Mouse (Mus musculus) adrenal gland, postnatal 36 days (tissue): ENCODE results near the gene Slc37a3. TPM values are rescaled to one million over a fixed set of nuclear protein-coding genes. Genes with fewer than 3 reads are reported as not detected.
A peak's percentile ranks its signal among the peaks of the same experiment; 100 is the strongest.
"Not testable (repeated sequence)": the region's sequence is repeated elsewhere in the genome, so short reads cannot be mapped to it uniquely, and the experiment has no call there.

Source experiments
- DNase-seq, 2 experiments: peaks; one replicate each; pipeline ENCODE4 v3.0.0; 2021; ENCODE audit warnings: mixed read lengths in 1 of 2
- long read RNA-seq, 2 experiments: library from polyadenylated mRNA; stranded (forward); transcript quantifications; one replicate each; pipeline ENCODE4 v2.0.0; 2021; ENCODE audit warnings: borderline sequencing depth in 2 of 2
- total RNA-seq, 2 experiments: library from RNA; stranded (reverse); gene quantifications; 2 replicates each; pipeline ENCODE4 v1.2.3; 2021

Slc37a3 gene
- 10 to 100 TPM; 38.9 to 39.5 TPM for total RNA-seq
- long read RNA-seq, experiment 1, full-length matches to known transcripts = 21 of 30 reads
- long read RNA-seq, experiment 1, partial matches to known transcripts = 3 of 30 reads
- long read RNA-seq, experiment 1, other reads (novel, unspliced or antisense) = 6 of 30 reads
- long read RNA-seq, experiment 2, full-length matches to known transcripts = 10 of 16 reads
- long read RNA-seq, experiment 2, partial matches to known transcripts = 0 of 16 reads
- long read RNA-seq, experiment 2, other reads (novel, unspliced or antisense) = 6 of 16 reads

DNA sequence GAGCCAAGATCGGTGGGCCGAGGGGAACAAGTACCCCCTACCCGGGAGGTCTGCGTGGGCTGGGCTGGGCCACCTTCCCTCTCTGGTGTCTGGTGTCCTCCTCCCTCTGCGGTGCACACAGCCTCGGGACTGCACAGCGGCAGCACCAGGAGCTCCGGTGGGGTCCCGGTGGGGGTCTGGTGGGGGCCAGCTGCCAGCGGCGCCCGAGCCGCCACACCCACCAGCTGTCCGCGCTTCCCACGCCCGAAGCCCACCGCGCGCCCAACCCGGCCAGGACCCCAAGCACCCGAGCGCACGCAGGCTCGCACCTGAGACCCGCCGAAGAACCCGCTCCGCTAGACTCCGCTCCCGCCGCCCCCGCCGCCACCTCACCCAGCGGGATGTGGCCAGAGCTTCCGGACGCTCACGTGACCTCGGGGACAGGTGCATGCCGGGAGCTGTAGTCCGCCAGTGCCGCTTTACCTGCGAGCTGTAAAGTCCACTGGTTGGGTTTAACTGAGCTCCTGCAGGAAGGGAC lies at the start of gene Slc37a3:
Gene Slc37a3 (minus strand): TSS at position 365 of the 517 bp plus-strand sequence.
- DNase-seq = peak; percentile 92 to 96

GRCm38 (mm10) chr6:39426725-39427124 lies 49.2 kb upstream of the Slc37a3 start:
- no peak for DNase-seq

DNA sequence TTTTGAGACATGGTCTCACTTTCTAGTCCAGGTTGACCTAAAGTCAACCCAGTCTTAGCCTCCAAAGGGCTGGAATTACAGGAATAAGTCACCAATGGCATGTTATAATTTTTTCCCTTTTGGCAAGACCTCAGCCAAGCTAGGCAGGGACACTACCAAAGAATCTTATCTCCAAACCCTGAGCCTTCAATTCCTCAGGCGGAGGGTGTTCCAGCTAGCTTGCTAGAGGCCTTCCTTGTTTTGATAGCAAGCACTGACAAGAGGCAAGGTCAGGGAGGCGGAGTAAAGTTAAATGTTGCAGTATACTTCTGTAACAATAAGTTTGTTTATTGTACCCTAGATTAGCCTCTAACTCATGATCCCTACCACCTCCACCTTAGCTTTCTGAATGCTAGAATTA lies 47.7 kb upstream of the Slc37a3 start:
- no peak for DNase-seq

DNA sequence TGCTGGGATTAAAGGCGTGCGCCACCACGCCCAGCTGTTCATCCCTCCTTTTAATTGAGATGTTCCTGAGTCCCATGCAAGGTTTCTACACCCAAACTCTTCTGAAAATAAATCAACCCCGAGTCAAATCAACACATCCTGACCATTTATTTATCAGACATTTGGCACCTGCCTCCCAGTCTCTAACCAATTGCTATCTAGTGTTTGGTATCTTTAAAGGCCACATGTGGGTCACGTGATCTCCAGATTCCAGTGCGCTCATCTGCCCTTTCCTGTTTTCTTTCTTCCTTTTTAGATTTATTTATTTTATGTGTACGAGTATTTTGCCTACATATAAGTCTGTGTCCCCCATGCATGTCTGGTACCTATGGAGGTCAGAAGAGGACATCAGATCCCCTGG lies 46.2 kb upstream of the Slc37a3 start:
- no peak for DNase-seq

- no peak for DNase-seq
Measured at GRCm38 (mm10) chr6:39423130-39423551, 45.7 kb upstream of the Slc37a3 start.

DNA sequence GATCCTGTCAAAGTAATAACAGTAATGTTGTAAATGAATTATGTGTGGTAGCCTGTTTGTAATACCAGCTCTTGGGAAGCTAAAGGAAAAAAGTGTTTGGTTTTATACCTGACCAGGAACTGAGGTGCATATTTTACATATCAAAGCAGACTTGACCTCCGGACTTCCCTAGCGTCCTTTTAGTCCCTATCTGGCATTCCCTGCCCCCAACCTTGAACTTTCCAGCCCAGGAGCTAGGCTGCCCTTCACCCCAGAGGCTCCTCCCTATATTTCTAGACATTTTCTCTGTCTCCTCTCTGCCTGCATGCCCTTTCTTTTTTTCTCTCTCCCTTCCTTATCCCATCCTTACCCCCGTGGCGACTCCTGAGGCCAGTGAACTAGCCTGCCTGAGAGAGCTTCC lies 43.4 kb upstream of the Slc37a3 start:
- no peak for DNase-seq

- DNase-seq = peak; percentile 75 to 78
Measured at GRCm38 (mm10) chr6:39419851-39420721, 42.6 kb upstream of the Slc37a3 start, which contains the start of gene Mkrn1. Mkrn1 (minus strand) TSS chr6:39420462.

DNA sequence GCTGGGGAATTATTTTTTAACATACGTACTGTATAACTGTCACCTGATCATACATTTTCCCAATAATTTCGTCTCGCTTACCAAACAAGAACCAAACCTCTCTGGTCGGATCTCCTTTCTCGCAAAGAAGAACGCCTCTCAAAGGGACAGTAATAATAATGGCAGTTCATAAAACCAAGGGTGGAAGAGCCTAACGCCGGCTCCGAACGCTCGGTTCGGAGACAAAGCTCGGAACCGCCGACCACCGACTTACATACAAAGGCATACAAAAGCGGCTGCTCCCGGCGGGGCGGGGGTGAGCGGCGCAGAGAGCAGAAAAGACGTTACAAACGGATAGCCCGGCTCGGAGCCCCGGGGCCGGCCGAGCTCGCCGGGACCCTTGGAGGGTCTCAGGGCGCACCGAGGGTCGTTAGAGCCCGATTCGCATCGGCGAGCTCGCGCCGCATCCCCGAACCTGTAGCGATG lies 41.9 kb upstream of the Slc37a3 start:
- DNase-seq = no peak

DNA sequence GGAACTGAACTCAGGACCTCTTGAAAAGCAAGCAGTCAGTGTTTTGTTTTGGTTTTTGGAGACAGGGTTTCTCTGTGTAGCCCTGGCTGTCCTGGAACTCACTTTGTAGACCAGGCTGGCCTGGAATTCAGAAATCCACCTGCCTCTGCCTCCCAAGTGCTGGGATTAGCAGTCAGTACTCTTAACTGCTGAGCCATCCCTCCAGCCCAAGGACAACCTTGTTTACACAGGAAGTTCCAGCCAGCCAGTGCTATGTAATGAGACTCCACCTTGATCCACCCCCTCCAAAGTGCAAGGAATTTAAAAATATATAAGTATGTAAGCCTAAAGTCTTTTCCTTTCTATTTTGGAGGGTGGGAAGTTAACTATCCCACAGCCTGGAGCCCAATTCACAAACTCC lies 39.2 kb upstream of the Slc37a3 start:
- not testable (repeated sequence) for DNase-seq

- peak; percentile 75 to 83 for DNase-seq
Measured at GRCm38 (mm10) chr6:39415762-39416161, 38.3 kb upstream of the Slc37a3 start.

- no peak for DNase-seq
Measured at GRCm38 (mm10) chr6:39414106-39414505, 36.6 kb upstream of the Slc37a3 start.

GRCm38 (mm10) chr6:39406480-39406879 lies 29.0 kb upstream of the Slc37a3 start:
- peak; percentile 18 to 32 for DNase-seq

- DNase-seq = no peak
Measured at GRCm38 (mm10) chr6:39403136-39403535, 25.7 kb upstream of the Slc37a3 start.

DNA sequence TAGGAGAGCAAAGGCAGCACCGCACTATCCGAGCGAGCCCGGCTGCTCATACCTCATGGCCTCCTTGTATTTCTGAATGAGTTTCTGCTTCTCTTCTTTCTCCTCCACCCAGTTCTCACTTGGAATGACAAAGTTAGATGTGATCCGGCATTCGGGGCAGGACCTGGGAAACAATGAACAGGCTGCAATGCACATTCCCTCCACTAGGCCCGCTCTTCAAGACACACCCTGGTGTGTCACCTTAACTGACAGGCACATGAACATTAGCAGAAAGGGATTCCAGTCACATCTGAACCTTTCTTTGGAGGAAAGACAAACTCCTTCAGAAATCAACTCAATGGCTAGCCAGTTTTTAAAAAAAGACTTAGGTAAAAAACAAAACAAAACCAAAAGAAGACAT lies 22.9 kb upstream of the Slc37a3 start:
- peak; percentile 18 to 32 for DNase-seq

DNA sequence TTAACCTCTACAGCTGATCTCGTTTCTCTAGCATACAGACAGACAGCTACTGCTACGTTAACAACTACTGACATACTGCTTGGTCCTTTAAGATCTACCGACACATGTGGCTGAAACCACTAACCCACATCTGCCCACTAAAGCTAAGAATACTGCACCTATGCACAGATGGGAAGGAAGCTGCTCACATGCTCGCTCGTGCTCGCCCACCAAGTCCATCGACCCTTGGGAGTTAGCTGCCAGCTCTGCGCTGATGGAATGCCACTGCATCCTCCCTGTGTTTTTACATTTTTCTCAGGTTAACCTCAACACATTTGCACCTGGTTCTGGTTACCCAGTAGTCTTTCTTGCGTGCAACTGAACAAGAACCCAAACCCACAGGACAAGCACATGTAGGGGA lies 20.9 kb upstream of the Slc37a3 start:
- no peak for DNase-seq

DNA sequence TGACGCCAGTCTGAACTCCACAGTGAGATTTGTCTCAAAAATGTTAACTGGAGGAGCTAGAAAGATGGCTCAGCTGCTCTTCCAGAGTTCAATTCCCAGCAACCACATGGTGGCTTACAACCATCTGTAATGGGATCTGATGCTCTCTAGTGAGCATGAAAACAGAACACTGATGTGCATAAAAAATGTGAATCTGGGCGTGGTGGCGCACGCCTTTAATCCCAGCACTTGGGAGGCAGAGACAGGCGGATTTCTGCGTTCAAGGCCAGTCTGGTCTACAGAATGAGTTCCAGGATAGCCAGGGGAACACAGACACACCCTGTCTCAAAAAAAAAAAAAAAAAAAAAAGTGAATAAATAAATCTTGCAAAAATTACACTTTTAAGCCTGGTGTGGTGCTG lies 19.6 kb upstream of the Slc37a3 start:
- no peak for DNase-seq

DNA sequence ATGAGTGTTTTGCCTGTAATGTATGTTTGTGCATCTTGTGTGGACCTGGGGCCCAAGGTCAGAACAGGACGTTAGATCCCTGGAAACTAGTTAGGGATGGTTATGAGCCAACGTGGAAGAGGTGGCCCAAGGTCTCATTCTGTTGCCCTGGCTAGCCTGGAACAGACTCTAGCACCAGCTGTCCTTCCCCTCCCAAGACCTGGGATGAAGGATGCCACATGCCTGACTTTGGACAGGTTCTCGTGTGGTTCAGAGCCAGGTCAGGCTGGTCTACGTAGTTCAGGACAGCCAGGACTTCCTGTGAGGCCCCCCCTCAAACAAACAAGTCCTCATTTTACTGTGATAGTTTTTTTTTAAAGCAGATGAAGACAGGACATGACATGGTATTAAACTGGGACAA lies 18.4 kb upstream of the Slc37a3 start:
- no peak for DNase-seq

DNA sequence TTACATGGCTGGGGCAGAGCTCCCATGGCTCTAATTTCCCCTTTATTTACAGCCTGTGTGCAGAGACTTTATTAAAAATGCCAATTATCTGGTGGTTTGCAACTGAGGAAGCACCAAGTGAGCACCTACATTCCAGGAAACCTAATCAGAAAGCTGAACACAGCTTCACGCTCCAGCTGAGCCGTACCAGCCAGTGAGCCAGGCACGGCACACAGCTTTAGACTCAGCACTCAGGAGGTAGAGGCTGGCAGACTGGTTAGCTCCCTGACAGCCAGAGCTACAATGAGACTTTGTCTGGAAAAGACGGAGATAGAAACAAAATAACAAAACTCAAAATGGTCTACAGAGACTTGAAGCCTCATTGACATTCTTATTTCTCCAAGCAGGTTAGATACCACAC lies 18.0 kb upstream of the Slc37a3 start:
- DNase-seq = no peak

- DNase-seq = no peak
Measured at GRCm38 (mm10) chr6:39389988-39390387, 12.5 kb upstream of the Slc37a3 start.

GRCm38 (mm10) chr6:39381125-39381880 lies 3.8 kb upstream of the Slc37a3 start, which contains the start of gene Rab19:
Rab19 (plus strand) TSS chr6:39381175.
- DNase-seq = peak; percentile 27 to 46

DNA sequence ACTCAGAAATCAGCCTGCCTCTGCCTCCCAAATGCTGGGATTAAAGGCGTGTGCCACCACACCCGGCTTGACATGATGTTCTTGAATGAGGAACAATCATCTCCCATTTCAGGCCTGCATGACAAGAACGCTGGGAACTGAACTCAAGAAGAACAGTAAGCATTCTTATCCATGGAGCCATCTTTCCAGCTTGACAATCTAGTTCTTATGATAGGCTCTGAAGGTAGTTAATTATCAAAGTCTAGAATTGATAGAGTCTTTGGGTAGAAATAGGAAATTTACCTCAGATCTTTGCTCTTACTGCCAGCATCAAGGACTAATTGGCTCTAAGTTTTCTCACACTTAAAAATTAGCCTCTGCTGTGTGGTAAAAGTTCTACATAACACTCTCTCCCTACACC lies 2.8 kb upstream of the Slc37a3 start:
- DNase-seq = no peak

DNA sequence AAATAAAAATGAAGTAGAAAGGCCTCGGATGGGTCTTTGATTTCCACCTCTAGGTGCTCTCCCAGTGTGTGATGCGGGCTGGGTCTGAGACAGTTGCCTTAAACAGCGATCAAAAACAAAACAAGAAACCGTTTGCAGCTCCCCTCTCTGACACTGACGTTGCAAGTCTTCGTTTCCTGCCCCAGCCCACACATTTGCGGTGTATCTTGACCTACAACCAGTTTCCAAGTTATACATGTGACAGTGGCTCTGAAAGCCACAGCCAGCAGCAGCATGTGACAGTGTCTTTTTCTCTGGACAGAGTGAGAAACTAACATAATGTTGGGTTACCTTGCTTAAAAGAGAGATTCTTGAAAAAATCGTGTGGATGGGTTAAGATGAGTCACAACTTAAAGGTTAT lies 2.3 kb upstream of the Slc37a3 start:
- DNase-seq = no peak
